Mouse (Mus musculus): Measurements from ENCODE around the gene Acad11.

GRCm38 (mm10) chr9:104070863-104071604, 7.9 kb downstream of the Acad11 start:
- TF ChIP-seq CTCF (IDR thresholded peaks at IDR 0.05; ENCODE audit: extremely low read depth, insufficient read depth, low read length) (no peak), POLR2A (IDR thresholded peaks at IDR 0.05; ENCODE audit: extremely low read depth, insufficient read depth, low read length) (no peak)

Measured in cortical plate, adult 2 months (tissue).